Mouse (Mus musculus): Measurements from ENCODE around the gene Zp2. TPM values are rescaled to one million over a fixed set of nuclear protein-coding genes. Genes with fewer than 3 reads are reported as not detected.

Zp2 gene
- total and polyA plus RNA-seq, 3 experiments: 0.04 TPM; not detected in 2

GRCm38 (mm10) chr7:120103019-120103567 is 42.0 kb downstream of the Zp2 start:
- H3K27ac ChIP-seq (ENCODE audit: insufficient read depth, low read depth): no peak overlapping the region
- no peaks in the 10 kb centered on the region for H3K79me2 ChIP-seq (replicated peaks; ENCODE audit: control insufficient read depth, extremely low read depth, insufficient read depth, poor library complexity, severe bottlenecking)
- no peak overlapping the region for H3K4me3 ChIP-seq (replicated peaks in 1 of 3; ENCODE audit: low read depth in 2 of 3, low read length in 2 of 3, poor library complexity in 1 of 3)
- in situ Hi-C loops (cut with MboI; ENCODE audit: low pct_ligation_motif_present, low pct_unique_long_range_greater_than_20kb, low sequenced_read_pairs): loop anchor here (25.0 kb wide), 1 partner anchor 534 kb away; the partner anchor contains the start of gene Uqcrc2
- dilution Hi-C loops (cut with MboI; ENCODE audit: extremely low pct_ligation_motif_present, extremely low pct_unique_long_range_greater_than_20kb, low sequenced_read_pairs): no loop called here
- H3K9me3 ChIP-seq (replicated peaks; ENCODE audit: low read length): no peaks in the 10 kb centered on the region
- H3K4me1 ChIP-seq (ENCODE audit: control insufficient read depth in 1 of 2, insufficient read depth in 2 of 2): no peaks in the 10 kb centered on the region
- H3K4me2 ChIP-seq (ENCODE audit: insufficient read depth, low read depth, poor library complexity, severe bottlenecking): no peak overlapping the region
- H3K9ac ChIP-seq (ENCODE audit: insufficient read depth, low read depth): no peak overlapping the region
- H3K36me3 ChIP-seq (replicated peaks in 1 of 2; ENCODE audit: control insufficient read depth in 1 of 2, insufficient read depth in 1 of 2, low read length in 1 of 2): no peaks in the 10 kb centered on the region
- DNase-seq (ENCODE audit: extremely low read depth): no peak
- TF ChIP-seq POLR2A (IDR thresholded peaks at IDR 0.05; ENCODE audit: low read depth, low read length) (no peak), ZMIZ1 (IDR thresholded peaks at IDR 0.05; ENCODE audit: low read depth, low read length) (no peak), PAX5 (IDR thresholded peaks at IDR 0.05; ENCODE audit: low read length) (no peak), MAX (IDR thresholded peaks at IDR 0.05; ENCODE audit: low read length) (no peak), TBP (conservative IDR thresholded peaks at IDR 0.05; ENCODE audit: low read depth, low read length) (no peak), CHD1 (IDR thresholded peaks at IDR 0.05; ENCODE audit: low read depth, low read length) (no peak), NELFE (IDR thresholded peaks at IDR 0.05; ENCODE audit: low read depth, low read length) (no peak), RAD21 (IDR thresholded peaks at IDR 0.05; ENCODE audit: low read depth, low read length) (no peak), SMC3 (IDR thresholded peaks at IDR 0.05; ENCODE audit: low read depth, low read length) (no peak), GABPA (IDR thresholded peaks at IDR 0.05; ENCODE audit: insufficient replicate concordance, low read depth, low read length) (no peak), MXI1 (IDR thresholded peaks at IDR 0.05; ENCODE audit: low read depth, low read length) (no peak), TCF12 (IDR thresholded peaks at IDR 0.05; ENCODE audit: low read depth, low read length) (no peak), E2F4 (IDR thresholded peaks at IDR 0.05; ENCODE audit: insufficient replicate concordance, low read depth, low read length) (no peak), IRF4 (IDR thresholded peaks at IDR 0.05; ENCODE audit: low read depth, low read length) (no peak), USF2 (conservative IDR thresholded peaks at IDR 0.05; ENCODE audit: low read depth, low read length) (no peak), USF1 (IDR thresholded peaks at IDR 0.05; ENCODE audit: low read depth, low read length) (no peak), CHD2 (IDR thresholded peaks at IDR 0.05; ENCODE audit: low read length) (no peak), ETS1 (conservative IDR thresholded peaks at IDR 0.05; ENCODE audit: low read depth, low read length) (no peak)
- no peaks in the 10 kb centered on the region for H3K27me3 ChIP-seq (replicated peaks)

- dilution Hi-C loops (cut with MboI; ENCODE audit: extremely low pct_ligation_motif_present, extremely low pct_unique_long_range_greater_than_20kb, low sequenced_read_pairs): no loop called here
- TF ChIP-seq UBTF (IDR thresholded peaks at IDR 0.05; ENCODE audit: low read depth, low read length) (no peak), MYC (IDR thresholded peaks at IDR 0.05; ENCODE audit: low read depth, low read length) (no peak), ZMIZ1 (IDR thresholded peaks at IDR 0.05; ENCODE audit: low read depth, low read length) (no peak)
- H3K36me3 ChIP-seq (replicated peaks in 1 of 2; ENCODE audit: control insufficient read depth in 1 of 2, insufficient read depth in 1 of 2, low read length in 1 of 2): no peaks in the 10 kb centered on the region
- H3K4me3 ChIP-seq (replicated peaks in 1 of 3; ENCODE audit: low read depth in 2 of 3, low read length in 2 of 3, poor library complexity in 1 of 3): no peak within 1 kb of the TSS
- H3K27me3 ChIP-seq (replicated peaks): no peaks in the 10 kb centered on the region
- no peaks in the 10 kb centered on the region for H3K9me3 ChIP-seq (replicated peaks; ENCODE audit: low read length)
- no peak within 1 kb of the TSS for H3K4me2 ChIP-seq (ENCODE audit: insufficient read depth, low read depth, poor library complexity, severe bottlenecking)
- no peak within 1 kb of the TSS for H3K27ac ChIP-seq (ENCODE audit: insufficient read depth, low read depth)
- no peak for DNase-seq (ENCODE audit: extremely low read depth)
- H3K9ac ChIP-seq (ENCODE audit: insufficient read depth, low read depth): no peak within 1 kb of the TSS
- no peaks in the 10 kb centered on the region for H3K79me2 ChIP-seq (replicated peaks; ENCODE audit: control insufficient read depth, extremely low read depth, insufficient read depth, poor library complexity, severe bottlenecking)
- H3K4me1 ChIP-seq (ENCODE audit: control insufficient read depth in 1 of 2, insufficient read depth in 2 of 2): peaks cover 0 to 5% of the 10 kb centered on the region in 2 experiments; a peak in 1 of 4 replicates
- in situ Hi-C loops (cut with MboI; ENCODE audit: low pct_ligation_motif_present, low pct_unique_long_range_greater_than_20kb, low sequenced_read_pairs): loop anchor here (25.0 kb wide), 1 partner anchor 535 kb away; the partner anchor contains the start of gene Uqcrc2
Measured at GRCm38 (mm10) chr7:120102164-120102972, 42.7 kb downstream of the Zp2 start, which contains the start of gene Tmem159. TSS of gene Tmem159 (plus strand) at chr7:120102353.

All from CH12.LX (cell line).